Mouse (Mus musculus) MEL (cell line): ENCODE measurements around the gene Cenpi.

Experiments used
- BHLHE40 ChIP-seq: IDR thresholded peaks from 2 replicates; pipeline ENCODE4 v1.6.1; 2012; ENCODE audit warnings: low read depth, mild to moderate bottlenecking, inconsistent platforms, low read length, improper control_type of control experiment, borderline replicate concordance
- CTCF ChIP-seq, 3 experiments: IDR thresholded peaks in 2 of 3; conservative IDR thresholded peaks in 1 of 3; 2 replicates each; pipeline ENCODE4 v1.5.1; 2011 to 2012; ENCODE audit warnings: low read length in 3 of 3, low read depth in 2 of 3, mild to moderate bottlenecking in 2 of 3, improper control_type of control experiment in 1 of 3, inconsistent platforms in 1 of 3, mixed read lengths in 1 of 3, moderate library complexity in 1 of 3; ENCODE audit not compliant: control insufficient read depth in 1 of 3, insufficient read depth in 1 of 3, poor library complexity in 1 of 3, severe bottlenecking in 1 of 3
- E2F4 ChIP-seq: IDR thresholded peaks from 2 replicates; pipeline ENCODE4 v1.6.1; 2011; ENCODE audit warnings: low read depth, low read length, improper control_type of control experiment, borderline replicate concordance
- GATA1 ChIP-seq: IDR thresholded peaks from 2 replicates; pipeline ENCODE4 v1.6.1; 2011; ENCODE audit warnings: low read depth, low read length, improper control_type of control experiment
- HCFC1 ChIP-seq: IDR thresholded peaks from 2 replicates; pipeline ENCODE4 v1.6.1; 2012; ENCODE audit warnings: low read depth, mild to moderate bottlenecking, inconsistent platforms, low read length, improper control_type of control experiment, moderate library complexity
- JUND ChIP-seq: IDR thresholded peaks from 2 replicates; pipeline ENCODE4 v1.6.1; 2011; ENCODE audit warnings: low read depth, mild to moderate bottlenecking, improper control_type of control experiment, low read length
- KAT2A ChIP-seq: conservative IDR thresholded peaks from 2 replicates; pipeline ENCODE4 v1.6.1; 2012; ENCODE audit warnings: low read depth, low read length, improper control_type of control experiment, inconsistent platforms
- MAFK ChIP-seq: IDR thresholded peaks from 2 replicates; pipeline ENCODE4 v1.6.1; 2011; ENCODE audit warnings: low read depth, mild to moderate bottlenecking, low read length, improper control_type of control experiment, borderline replicate concordance
- MXI1 ChIP-seq: IDR thresholded peaks from 2 replicates; pipeline ENCODE4 v1.6.1; 2011; ENCODE audit warnings: mild to moderate bottlenecking, low read depth, low read length, improper control_type of control experiment
- MYC ChIP-seq: IDR thresholded peaks from 2 replicates; pipeline ENCODE4 v1.6.1; 2011; ENCODE audit warnings: low read depth, mild to moderate bottlenecking, low read length, improper control_type of control experiment, moderate library complexity
- NRF1 ChIP-seq: IDR thresholded peaks from 2 replicates; pipeline ENCODE4 v1.6.1; 2014; ENCODE audit warnings: low read depth, mild to moderate bottlenecking, inconsistent platforms, low read length, improper control_type of control experiment, moderate library complexity; ENCODE audit not compliant: poor library complexity, insufficient read depth, severe bottlenecking
- POLR2A ChIP-seq, 2 experiments: IDR thresholded peaks; 2 replicates each; pipeline ENCODE4 v1.6.1; 2011 to 2012; ENCODE audit warnings: low read length in 2 of 2, mild to moderate bottlenecking in 2 of 2, control low read depth in 1 of 2, improper control_type of control experiment in 1 of 2, low read depth in 1 of 2, moderate library complexity in 1 of 2; ENCODE audit not compliant: control insufficient read depth in 1 of 2, insufficient read depth in 1 of 2, poor library complexity in 1 of 2
- ZMIZ1 ChIP-seq: IDR thresholded peaks from 2 replicates; pipeline ENCODE4 v1.6.1; 2012; ENCODE audit warnings: low read depth, mild to moderate bottlenecking, inconsistent platforms, low read length, improper control_type of control experiment, moderate library complexity
- ZNF384 ChIP-seq: IDR thresholded peaks from 2 replicates; pipeline ENCODE4 v1.6.1; 2012; ENCODE audit warnings: low read depth, mild to moderate bottlenecking, inconsistent platforms, low read length, improper control_type of control experiment

DNA sequence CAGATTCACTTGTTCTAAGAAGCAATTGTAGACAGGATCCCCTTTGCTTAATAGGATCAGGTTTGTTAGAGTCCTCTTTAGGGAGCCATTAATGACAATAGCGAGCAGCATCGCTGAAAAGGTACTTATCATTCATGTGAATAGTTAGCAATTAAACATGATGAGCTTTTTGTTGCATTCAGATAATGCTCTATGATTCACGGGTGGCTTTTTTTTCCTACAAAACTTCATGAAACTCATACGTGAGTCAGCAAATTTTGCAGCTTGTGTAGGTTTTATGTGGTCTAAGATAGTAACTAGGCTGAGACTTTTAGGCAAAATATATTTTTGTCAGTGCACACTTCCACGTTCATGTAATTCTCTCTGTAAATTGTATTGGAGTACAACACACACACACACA, 7.7 kb upstream of the Cenpi start:
- TF ChIP-seq POLR2A (IDR thresholded peaks at IDR 0.05; ENCODE audit: control insufficient read depth in 1 of 2, insufficient read depth in 1 of 2, low read depth in 1 of 2, low read length in 2 of 2, poor library complexity in 1 of 2) (no peak), CTCF (IDR thresholded peaks at IDR 0.05 in 2 of 3, conservative IDR thresholded peaks at IDR 0.05 in 1 of 3; ENCODE audit: control insufficient read depth in 1 of 3, insufficient read depth in 1 of 3, low read depth in 2 of 3, low read length in 3 of 3, poor library complexity in 1 of 3, severe bottlenecking in 1 of 3) (no peak), NRF1 (no peak), E2F4 (no peak), JUND (no peak), MYC (0 out of 2 replicates have a peak, but pooled peaks have one; percentile 66), MAFK (peak; percentile 94), GATA1 (peak; percentile 85), HCFC1 (no peak), MXI1 (no peak; the same call in 1 of the 2 replicates), BHLHE40 (no peak), ZMIZ1 (no peak), ZNF384 (peak; percentile 92), KAT2A (no peak)
